Mouse (Mus musculus) limb, embryonic 12.5 days (tissue): ENCODE data around the gene Smdt1. TPM values are rescaled to one million over a fixed set of nuclear protein-coding genes. Genes with fewer than 3 reads are reported as not detected.

ENCODE experiments used
- ATAC-seq: fragments of 200-750 bp; cut with Nextera tagmentation; 2 replicates; pipeline ENCODE4 v1.8.0; 2017; ENCODE audit warnings: low read depth, moderate TSS enrichment; ENCODE audit not compliant: insufficient number of reproducible peaks, insufficient read depth, low FRiP score, low TSS enrichment
- H3K27ac ChIP-seq: fragments of 300-500 bp; sonication (generic); 2 replicates; pipeline ENCODE4 v1.5.1; 2016; ENCODE audit warnings: mild to moderate bottlenecking, moderate library complexity
- H3K27me3 ChIP-seq: fragments of 300-500 bp; sonication (generic); 2 replicates; pipeline ENCODE4 v1.6.1; 2016; ENCODE audit warnings: mild to moderate bottlenecking, moderate library complexity
- H3K36me3 ChIP-seq: fragments of 300-500 bp; sonication (generic); 2 replicates; pipeline ENCODE4 v1.6.1; 2016; ENCODE audit warnings: mild to moderate bottlenecking, moderate library complexity
- H3K4me1 ChIP-seq: fragments of 300-500 bp; sonication (generic); replicated peaks from 2 replicates; pipeline ENCODE4 v1.6.1; 2016
- H3K4me2 ChIP-seq: fragments of 300-500 bp; sonication (generic); 2 replicates; pipeline ENCODE4 v1.6.1; 2016; ENCODE audit warnings: mild to moderate bottlenecking, moderate library complexity
- H3K4me3 ChIP-seq: fragments of 300-500 bp; sonication (generic); replicated peaks from 2 replicates; pipeline ENCODE4 v1.5.1; 2016; ENCODE audit warnings: mild to moderate bottlenecking
- H3K9ac ChIP-seq: fragments of 300-500 bp; sonication (generic); replicated peaks from 2 replicates; pipeline ENCODE4 v1.6.1; 2016; ENCODE audit warnings: mild to moderate bottlenecking, moderate library complexity
- H3K9me3 ChIP-seq: fragments of 300-500 bp; sonication (generic); 2 replicates; pipeline ENCODE4 v1.6.1; 2016; ENCODE audit warnings: mild to moderate bottlenecking, moderate library complexity
- WGBS: fragments of 180-500 bp; shearing (Covaris S2); methylation state at CpG from one replicate; pipeline ENCODE4 v1.1.7; 2016; 5-methylcytosine and 5-hydroxymethylcytosine counted together
- polyA plus RNA-seq: library from polyadenylated mRNA; unstranded; fragments of >200 nt; fragmentation: Nextera tagmentation; extraction: Ambion mirVana; gene quantifications from 2 replicates; pipeline ENCODE4 v1.2.1, GENCODE M21; 2016

Gene Smdt1
- polyA plus RNA-seq, 1 experiment from 2014 or later, result 226 TPM

GRCm38 (mm10) chr15:82372446-82372845, 33.7 kb downstream of the Smdt1 start:
- H3K9ac ChIP-seq, result no peak overlapping the region
- H3K9me3 ChIP-seq, result no peaks in the 10 kb centered on the region
- H3K4me1 ChIP-seq, result 0 out of 2 replicates have a peak, but pooled peaks cover 4% of the 10 kb centered on the region
- no peaks in the 10 kb centered on the region for H3K27me3 ChIP-seq
- no peak overlapping the region for H3K4me2 ChIP-seq
- WGBS, result 88% methylated on average over 6 of the region's 6 CpGs
- no peak overlapping the region for H3K27ac ChIP-seq
- no peak for ATAC-seq
- no peaks in the 10 kb centered on the region for H3K36me3 ChIP-seq
- no peak overlapping the region for H3K4me3 ChIP-seq

- no peaks in the 10 kb centered on the region for H3K36me3 ChIP-seq
- no peak overlapping the region for H3K9ac ChIP-seq
- H3K4me2 ChIP-seq, result no peak overlapping the region
- H3K27me3 ChIP-seq, result no peaks in the 10 kb centered on the region
- WGBS, result 89% methylated on average over 5 of the region's 5 CpGs
- no peak overlapping the region for H3K4me3 ChIP-seq
- H3K4me1 ChIP-seq, result 0 out of 2 replicates have a peak, but pooled peaks cover 4% of the 10 kb centered on the region
- no peak overlapping the region for H3K27ac ChIP-seq
- ATAC-seq, result no peak
- no peaks in the 10 kb centered on the region for H3K9me3 ChIP-seq
Measured at GRCm38 (mm10) chr15:82372991-82373390, 34.2 kb downstream of the Smdt1 start.

- no peak overlapping the region for H3K4me3 ChIP-seq
- no peak overlapping the region for H3K27ac ChIP-seq
- H3K9ac ChIP-seq, result no peak overlapping the region
- no peaks in the 10 kb centered on the region; the same call in 1 of the 2 replicates for H3K27me3 ChIP-seq
- H3K4me2 ChIP-seq, result no peak overlapping the region
- ATAC-seq, result no peak
- 86% methylated on average over 5 of the region's 5 CpGs for WGBS
- H3K4me1 ChIP-seq, result peaks cover 5% of the 10 kb centered on the region
- H3K9me3 ChIP-seq, result no peaks in the 10 kb centered on the region
- no peaks in the 10 kb centered on the region for H3K36me3 ChIP-seq
Measured at GRCm38 (mm10) chr15:82374437-82374836, 35.7 kb downstream of the Smdt1 start.

GRCm38 (mm10) chr15:82375855-82376254, 37.1 kb downstream of the Smdt1 start:
- H3K4me1 ChIP-seq, result peaks cover 15% of the 10 kb centered on the region
- H3K27ac ChIP-seq, result no peak overlapping the region

GRCm38 (mm10) chr15:82376393-82377138, 37.8 kb downstream of the Smdt1 start:
- no peak for ATAC-seq
- Histone ChIP-seq H3K27me3 (no peaks in the 10 kb centered on the region; the same call in 1 of the 2 replicates), H3K27ac (no peak overlapping the region), H3K4me1 (peaks cover 18% of the 10 kb centered on the region), H3K9me3 (no peaks in the 10 kb centered on the region), H3K4me2 (no peak overlapping the region), H3K36me3 (no peaks in the 10 kb centered on the region), H3K4me3 (no peak overlapping the region), H3K9ac (no peak overlapping the region)
- WGBS, result 82% methylated on average over 17 of the region's 17 CpGs

More at GRCm38 (mm10) chr15:82375855-82376254, 37.1 kb downstream of the Smdt1 start:
- H3K36me3 ChIP-seq, result no peaks in the 10 kb centered on the region
- H3K4me2 ChIP-seq, result no peak overlapping the region
- ATAC-seq, result no peak
- H3K9me3 ChIP-seq, result no peaks in the 10 kb centered on the region
- no peaks in the 10 kb centered on the region; the same call in 1 of the 2 replicates for H3K27me3 ChIP-seq
- WGBS, result 89% methylated on average over 9 of the region's 9 CpGs
- H3K4me3 ChIP-seq, result no peak overlapping the region
- no peak overlapping the region for H3K9ac ChIP-seq

- no peak overlapping the region for H3K9ac ChIP-seq
- H3K36me3 ChIP-seq, result no peaks in the 10 kb centered on the region
- H3K4me1 ChIP-seq, result peaks cover 18% of the 10 kb centered on the region
- ATAC-seq, result no peak
- H3K4me3 ChIP-seq, result no peak overlapping the region
- no peaks in the 10 kb centered on the region for H3K9me3 ChIP-seq
- H3K27ac ChIP-seq, result no peak overlapping the region
- 71% methylated on average over 5 of the region's 5 CpGs for WGBS
- no peaks in the 10 kb centered on the region; the same call in 1 of the 2 replicates for H3K27me3 ChIP-seq
- no peak overlapping the region for H3K4me2 ChIP-seq
Measured at GRCm38 (mm10) chr15:82377701-82378100, 38.9 kb downstream of the Smdt1 start.

GRCm38 (mm10) chr15:82378261-82379180, 39.8 kb downstream of the Smdt1 start:
- Histone ChIP-seq H3K27ac (no peak overlapping the region), H3K9ac (no peak overlapping the region), H3K4me1 (peaks cover 18% of the 10 kb centered on the region), H3K4me3 (no peak overlapping the region), H3K4me2 (no peak overlapping the region), H3K9me3 (no peaks in the 10 kb centered on the region), H3K36me3 (no peaks in the 10 kb centered on the region), H3K27me3 (no peaks in the 10 kb centered on the region; the same call in 1 of the 2 replicates)
- WGBS, result 58% methylated on average over 15 of the region's 15 CpGs
- no peak for ATAC-seq

GRCm38 (mm10) chr15:82379511-82379870, 40.7 kb downstream of the Smdt1 start:
- peaks cover 18% of the 10 kb centered on the region for H3K4me1 ChIP-seq
- H3K9ac ChIP-seq, result peak overlapping the region; percentile 56
- H3K36me3 ChIP-seq, result no peaks in the 10 kb centered on the region
- peak overlapping the region; percentile 64 for H3K27ac ChIP-seq
- no peaks in the 10 kb centered on the region for H3K9me3 ChIP-seq
- peak overlapping the region; percentile 68 for H3K4me2 ChIP-seq
- peak overlapping the region; percentile 49 for H3K4me3 ChIP-seq
- WGBS, result 25% methylated on average over 7 of the region's 7 CpGs
- peak; percentile 60; the same call in 1 of the 2 replicates for ATAC-seq
- H3K27me3 ChIP-seq, result no peaks in the 10 kb centered on the region; the same call in 1 of the 2 replicates

GRCm38 (mm10) chr15:82379871-82380713, 41.3 kb downstream of the Smdt1 start, which contains the start of gene Cyp2d22:
Gene Cyp2d22, minus strand, starts transcription at chr15:82380260.
- Histone ChIP-seq H3K27ac (peak within 1 kb of the TSS; percentile 64), H3K27me3 (no peaks in the 10 kb centered on the region; the same call in 1 of the 2 replicates), H3K9me3 (no peaks in the 10 kb centered on the region), H3K4me1 (peaks cover 18% of the 10 kb centered on the region), H3K9ac (peak within 1 kb of the TSS; percentile 56), H3K4me2 (peak within 1 kb of the TSS; percentile 68), H3K4me3 (peak within 1 kb of the TSS; percentile 49), H3K36me3 (no peaks in the 10 kb centered on the region)
- 1% methylated on average over 17 of the region's 24 CpGs for WGBS
- ATAC-seq, result peak; percentile 82

GRCm38 (mm10) chr15:82380714-82381062, 41.9 kb downstream of the Smdt1 start:
- ATAC-seq, result no peak
- 37% methylated on average over 7 of the region's 7 CpGs for WGBS
- no peak overlapping the region for H3K27ac ChIP-seq

More at GRCm38 (mm10) chr15:82380714-82381062, 41.9 kb downstream of the Smdt1 start:
- no peaks in the 10 kb centered on the region for H3K9me3 ChIP-seq
- peak overlapping the region; percentile 49 for H3K4me3 ChIP-seq
- no peak overlapping the region for H3K9ac ChIP-seq
- no peaks in the 10 kb centered on the region for H3K36me3 ChIP-seq
- H3K4me2 ChIP-seq, result peak overlapping the region; percentile 68
- no peaks in the 10 kb centered on the region; the same call in 1 of the 2 replicates for H3K27me3 ChIP-seq
- H3K4me1 ChIP-seq, result peaks cover 18% of the 10 kb centered on the region
